Mouse (Mus musculus): ENCODE measurements around the gene 4933402E13Rik.

4933402E13Rik gene

DNA sequence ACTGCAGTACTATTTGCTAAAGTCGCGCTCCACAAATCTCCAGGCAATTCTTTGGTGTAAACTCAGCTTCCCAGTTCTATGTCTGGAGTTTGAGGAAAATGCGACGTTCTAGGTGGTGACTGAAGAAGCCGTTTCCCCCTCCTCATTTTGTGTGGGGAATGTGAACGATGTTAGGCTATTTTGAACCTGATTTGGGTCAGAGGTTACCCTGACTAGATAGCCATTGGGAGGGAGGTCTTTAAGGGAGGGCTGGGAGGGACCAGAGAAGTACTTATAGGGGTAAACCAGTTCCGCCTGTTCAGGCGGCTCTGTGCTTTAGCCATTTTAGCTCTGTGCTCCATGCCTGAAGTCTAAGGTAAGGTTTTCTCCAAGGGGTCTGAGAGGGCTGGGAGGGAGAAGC lies at the start of gene 4933402E13Rik:
Gene 4933402E13Rik (plus strand): TSS at position 301 of the 400 bp plus-strand sequence.
- no peak for DNase-seq
